ENCODE assay signal across 10 mouse cellular contexts in the genomic region with DNA sequence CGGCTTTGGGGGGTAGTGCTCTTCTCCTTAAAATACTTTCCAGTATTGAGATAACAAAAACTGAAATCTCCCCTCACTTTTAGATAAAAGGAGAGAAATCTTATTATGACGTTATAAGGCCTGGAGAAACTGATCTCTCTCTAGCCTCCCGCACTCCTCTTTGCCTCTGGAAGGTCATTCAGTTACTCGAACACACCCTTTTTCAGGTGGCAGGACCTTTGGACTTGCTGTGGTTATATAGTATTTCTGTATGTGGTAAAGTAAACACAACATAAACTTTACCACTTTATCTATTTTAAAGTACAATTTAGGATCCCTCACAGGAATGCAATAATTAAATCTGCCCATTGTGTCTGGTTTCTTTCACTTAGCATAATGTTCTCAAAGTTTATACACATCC.
"Had no signal": no experiment of that assay in that cellular context is flagged by ENCODE, and none has a peak within 500 bp of the region (broad histone marks: within the 10 kb centered on the region; RNA-seq: fewer than 3 reads in every experiment).

No protein-coding gene starts in this region.

- H3K4me2 ChIP-seq: lung, embryonic 14.5 days; midbrain, embryonic 12.5 days; midbrain, embryonic 15.5 days; neural tube, embryonic 12.5 days had no signal

- H3K36me3 ChIP-seq: midbrain, embryonic 10.5 days; midbrain, embryonic 12.5 days; midbrain, embryonic 15.5 days; neural tube, embryonic 12.5 days had no signal

- H3K4me1 ChIP-seq: midbrain, embryonic 10.5 days; midbrain, embryonic 15.5 days; neural tube, embryonic 12.5 days had no signal

- DNase-seq: right cerebral cortex, postnatal 14 days; right cerebral cortex, postnatal 4 days; thymus, adult 18-20 months; thymus, postnatal 14 days; thymus, postnatal 36 days had no signal

- H3K27me3 ChIP-seq: midbrain, embryonic 12.5 days; midbrain, embryonic 15.5 days; neural tube, embryonic 12.5 days had no signal

- H3K9me3 ChIP-seq: midbrain, embryonic 10.5 days; midbrain, embryonic 12.5 days; midbrain, embryonic 15.5 days; neural tube, embryonic 12.5 days had no signal

- H3K4me3 ChIP-seq: midbrain, embryonic 10.5 days; midbrain, embryonic 12.5 days; midbrain, embryonic 15.5 days; neural tube, embryonic 12.5 days had no signal

- H3K9ac ChIP-seq: lung, embryonic 14.5 days; midbrain, embryonic 12.5 days; midbrain, embryonic 15.5 days; neural tube, embryonic 12.5 days had no signal

- ATAC-seq: midbrain, embryonic 15.5 days had no signal

- H3K27ac ChIP-seq: midbrain, embryonic 10.5 days; midbrain, embryonic 12.5 days; midbrain, embryonic 15.5 days; neural tube, embryonic 12.5 days had no signal
